Mouse (Mus musculus) neural tube, embryonic 15.5 days (tissue): ENCODE measurements around the gene Limk1. TPM values are rescaled to one million over a fixed set of nuclear protein-coding genes. Genes with fewer than 3 reads are reported as not detected.

Experiments
- ATAC-seq: fragments of 200-750 bp; cut with Nextera tagmentation; 2 replicates; pipeline ENCODE4 v1.8.0; 2017; ENCODE audit warnings: mild to moderate bottlenecking, moderate TSS enrichment, moderate library complexity; ENCODE audit not compliant: low FRiP score
- H3K27ac ChIP-seq: fragments of 300-500 bp; sonication (generic); replicated peaks from 2 replicates; pipeline ENCODE4 v1.5.1; 2015; ENCODE audit warnings: mild to moderate bottlenecking, inconsistent platforms
- H3K27me3 ChIP-seq: fragments of 300-500 bp; sonication (generic); replicated peaks from 2 replicates; pipeline ENCODE4 v1.6.1; 2015; ENCODE audit warnings: inconsistent platforms
- H3K36me3 ChIP-seq: fragments of 300-500 bp; sonication (generic); 2 replicates; pipeline ENCODE4 v1.6.1; 2015; ENCODE audit warnings: inconsistent platforms
- H3K4me1 ChIP-seq: fragments of 300-500 bp; sonication (generic); 2 replicates; pipeline ENCODE4 v1.6.1; 2015; ENCODE audit warnings: inconsistent platforms
- H3K4me2 ChIP-seq: fragments of 300-500 bp; sonication (generic); 2 replicates; pipeline ENCODE4 v1.6.1; 2015; ENCODE audit warnings: inconsistent platforms, mild to moderate bottlenecking, moderate library complexity
- H3K4me3 ChIP-seq: fragments of 300-500 bp; sonication (generic); replicated peaks from 2 replicates; pipeline ENCODE4 v1.5.1; 2015; ENCODE audit warnings: mild to moderate bottlenecking, inconsistent platforms
- H3K9ac ChIP-seq: fragments of 300-500 bp; sonication (generic); replicated peaks from 2 replicates; pipeline ENCODE4 v1.6.1; 2015; ENCODE audit warnings: mild to moderate bottlenecking, inconsistent platforms
- H3K9me3 ChIP-seq: fragments of 300-500 bp; sonication (generic); replicated peaks from 2 replicates; pipeline ENCODE4 v1.6.1; 2016; ENCODE audit warnings: inconsistent platforms
- WGBS: fragments of 180-500 bp; shearing (Covaris S2); methylation state at CpG from one replicate; pipeline ENCODE4 v1.1.7; 2015; ENCODE audit warnings: mixed read lengths; 5-methylcytosine and 5-hydroxymethylcytosine counted together
- polyA plus RNA-seq: library from polyadenylated mRNA; unstranded; fragments of >200 nt; fragmentation: Nextera tagmentation; extraction: Ambion mirVana; gene quantifications from 2 replicates; pipeline ENCODE4 v1.2.1, GENCODE M21; 2015

The Limk1 gene
- polyA plus RNA-seq, 1 experiment from 2014 or later: 27.1 TPM

DNA sequence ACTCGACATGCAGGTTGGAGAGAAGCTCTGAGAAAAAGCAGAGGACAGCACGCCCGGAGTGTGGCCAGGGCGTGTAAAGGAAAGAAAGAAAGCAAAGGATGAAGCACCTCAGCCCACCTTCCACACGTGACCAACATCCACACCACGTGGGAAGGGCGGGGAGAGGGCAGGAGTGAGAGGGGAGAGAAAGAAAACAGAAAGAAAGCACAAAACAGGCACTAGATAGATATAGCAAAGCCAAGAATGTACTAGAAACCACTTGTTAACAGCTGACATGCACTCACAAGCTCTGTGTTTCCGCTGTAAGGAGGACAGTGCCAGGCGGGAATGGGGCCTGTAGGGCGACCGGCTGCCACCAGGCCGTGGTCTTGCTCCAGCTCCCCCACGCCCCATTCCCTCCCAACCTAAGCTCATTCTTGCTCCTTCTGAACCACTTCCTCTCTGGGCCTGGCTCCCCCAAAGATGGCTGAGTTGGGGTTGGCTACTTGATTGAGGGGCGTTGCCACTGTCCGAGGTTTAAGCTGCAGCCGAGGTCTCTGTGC, 67.2 kb downstream of the Limk1 start:
- Histone ChIP-seq H3K4me2 (no peak overlapping the region), H3K27me3 (no peaks in the 10 kb centered on the region), H3K4me1 (peaks cover 3% of the 10 kb centered on the region; the same call in 1 of the 2 replicates), H3K9ac (no peak overlapping the region), H3K27ac (no peak overlapping the region), H3K9me3 (no peaks in the 10 kb centered on the region), H3K4me3 (no peak overlapping the region), H3K36me3 (peaks cover 88% of the 10 kb centered on the region)
- 95% methylated on average over 16 of the region's 16 CpGs for WGBS
- ATAC-seq: no peak

DNA sequence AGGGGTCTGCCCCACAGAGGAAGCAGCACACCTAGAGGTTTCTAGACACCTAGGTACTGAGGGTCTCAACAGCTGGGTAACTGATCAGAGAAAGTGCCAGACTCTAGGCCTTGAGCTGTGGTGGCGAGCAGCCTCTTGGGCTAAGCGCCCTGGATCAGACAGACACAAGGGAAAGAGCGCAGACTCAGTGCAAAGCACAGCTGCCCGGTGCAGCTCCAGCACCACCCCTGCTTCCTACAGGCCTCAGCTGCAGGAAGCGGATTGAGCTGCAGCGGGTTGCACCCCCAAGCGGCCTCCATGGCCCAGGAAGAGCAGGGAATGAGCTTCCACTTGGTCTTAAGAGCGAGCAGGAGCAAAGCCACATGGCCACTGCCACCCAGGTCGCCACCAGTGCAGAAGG, 67.9 kb downstream of the Limk1 start:
- Histone ChIP-seq H3K9me3 (no peaks in the 10 kb centered on the region), H3K36me3 (peaks cover 82% of the 10 kb centered on the region), H3K27me3 (no peaks in the 10 kb centered on the region), H3K4me2 (no peak overlapping the region), H3K4me3 (no peak overlapping the region), H3K27ac (no peak overlapping the region), H3K4me1 (peaks cover 3% of the 10 kb centered on the region; the same call in 1 of the 2 replicates), H3K9ac (no peak overlapping the region)
- 95% methylated on average over 9 of the region's 9 CpGs for WGBS
- no peak for ATAC-seq

GRCm38 (mm10) chr5:134617071-134617470, 71.3 kb downstream of the Limk1 start:
- H3K4me2 ChIP-seq: no peak overlapping the region
- H3K4me3 ChIP-seq: no peak overlapping the region
- no peaks in the 10 kb centered on the region; the same call in 1 of the 2 replicates for H3K4me1 ChIP-seq
- H3K9me3 ChIP-seq: no peaks in the 10 kb centered on the region
- no peak overlapping the region for H3K9ac ChIP-seq
- ATAC-seq: no peak
- no peak overlapping the region for H3K27ac ChIP-seq
- 61% methylated on average over 3 of the region's 3 CpGs for WGBS
- peaks cover 50% of the 10 kb centered on the region for H3K36me3 ChIP-seq
- H3K27me3 ChIP-seq: no peaks in the 10 kb centered on the region

DNA sequence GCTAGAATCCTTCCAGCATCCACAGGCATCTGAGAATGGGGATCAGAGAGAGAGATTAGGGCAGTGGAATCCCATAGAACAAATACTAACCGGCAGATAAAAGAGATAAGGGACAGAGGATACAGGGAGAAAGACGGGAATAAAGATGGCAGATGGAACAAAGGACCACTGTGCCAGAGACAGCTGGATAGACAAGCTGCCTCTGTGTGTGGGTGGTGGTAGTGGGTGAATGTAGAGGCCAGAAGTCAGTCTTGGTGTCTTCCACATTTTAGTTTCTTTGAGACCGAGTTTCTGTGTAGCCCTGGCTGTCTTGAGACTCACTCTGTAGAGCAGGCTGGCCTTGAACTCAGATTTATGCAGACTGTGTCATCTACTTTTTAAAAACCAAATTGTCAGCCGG, 72.6 kb downstream of the Limk1 start:
- 71% methylated on average over 4 of the region's 4 CpGs for WGBS
- Histone ChIP-seq H3K9me3 (no peaks in the 10 kb centered on the region), H3K27me3 (no peaks in the 10 kb centered on the region), H3K4me2 (no peak overlapping the region), H3K9ac (no peak overlapping the region), H3K27ac (no peak overlapping the region), H3K4me1 (no peaks in the 10 kb centered on the region), H3K36me3 (peaks cover 37% of the 10 kb centered on the region), H3K4me3 (no peak overlapping the region)
- ATAC-seq: no peak

DNA sequence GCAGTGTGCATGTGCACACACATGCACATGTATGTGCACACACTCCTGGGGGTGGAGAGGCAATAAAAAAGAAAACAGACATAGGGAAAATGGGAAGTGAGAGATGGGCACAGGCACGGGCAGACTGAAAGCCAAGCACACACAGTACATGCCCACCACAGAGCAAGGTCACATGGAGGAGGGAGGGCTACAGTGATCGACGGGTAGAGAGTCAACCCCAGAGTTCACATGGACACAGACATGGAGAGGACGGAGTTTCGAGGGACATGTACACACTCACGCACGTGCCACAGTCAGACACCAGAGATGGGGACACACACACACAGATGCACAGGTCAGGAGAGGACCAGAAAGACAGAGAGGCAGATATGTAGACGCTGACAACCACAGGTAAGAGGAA, 73.0 kb downstream of the Limk1 start:
- Histone ChIP-seq H3K27me3 (no peaks in the 10 kb centered on the region), H3K4me1 (no peaks in the 10 kb centered on the region), H3K9me3 (no peaks in the 10 kb centered on the region), H3K27ac (no peak overlapping the region), H3K9ac (no peak overlapping the region), H3K4me2 (no peak overlapping the region), H3K4me3 (no peak overlapping the region), H3K36me3 (peaks cover 33% of the 10 kb centered on the region)
- ATAC-seq: no peak
- 87% methylated on average over 8 of the region's 8 CpGs for WGBS

- no peak within 1 kb of the TSS for H3K9ac ChIP-seq
- no peaks in the 10 kb centered on the region for H3K9me3 ChIP-seq
- no peak within 1 kb of the TSS for H3K27ac ChIP-seq
- H3K27me3 ChIP-seq: no peaks in the 10 kb centered on the region
- WGBS: 87% methylated on average over 7 of the region's 7 CpGs
- H3K4me3 ChIP-seq: no peak within 1 kb of the TSS
- H3K4me2 ChIP-seq: no peak within 1 kb of the TSS
- ATAC-seq: no peak
- H3K4me1 ChIP-seq: no peaks in the 10 kb centered on the region
- peaks cover 27% of the 10 kb centered on the region for H3K36me3 ChIP-seq
These were observed 73.6 kb downstream of the Limk1 start, which contains the start of gene Lat2 for GRCm38 (mm10) chr5:134614802-134615201. Gene Lat2, minus strand, starts transcription at chr5:134615025.

- ATAC-seq: no peak
- no peaks in the 10 kb centered on the region for H3K9me3 ChIP-seq
- no peak overlapping the region for H3K4me3 ChIP-seq
- H3K4me1 ChIP-seq: no peaks in the 10 kb centered on the region
- no peak overlapping the region for H3K9ac ChIP-seq
- H3K36me3 ChIP-seq: peaks cover 22% of the 10 kb centered on the region
- no peak overlapping the region for H3K27ac ChIP-seq
- 94% methylated on average over 8 of the region's 8 CpGs for WGBS
- no peaks in the 10 kb centered on the region for H3K27me3 ChIP-seq
- H3K4me2 ChIP-seq: no peak overlapping the region
These were observed 74.1 kb downstream of the Limk1 start for GRCm38 (mm10) chr5:134614296-134614695.

DNA sequence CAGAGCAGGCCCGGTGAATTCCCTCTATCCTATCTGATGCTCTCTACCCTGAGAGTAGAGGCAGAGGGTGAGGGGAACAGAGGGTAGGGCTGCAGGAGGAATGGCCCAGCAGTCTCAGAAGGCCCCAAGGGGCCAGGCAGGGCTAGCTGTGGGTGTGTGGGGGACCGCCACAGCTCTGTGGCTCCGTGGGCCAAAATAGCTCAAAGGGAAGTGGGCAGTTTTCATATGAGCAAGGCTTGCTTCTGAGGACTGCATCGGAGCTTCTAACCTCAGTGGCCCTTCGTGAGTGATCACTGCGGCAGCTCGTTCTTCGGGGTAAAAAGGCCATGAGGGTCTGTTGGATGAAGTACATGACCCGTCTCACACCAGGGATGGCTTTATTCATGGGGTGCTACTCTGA, 74.7 kb downstream of the Limk1 start:
- Histone ChIP-seq H3K27me3 (no peaks in the 10 kb centered on the region), H3K9me3 (no peaks in the 10 kb centered on the region), H3K4me3 (no peak overlapping the region), H3K27ac (no peak overlapping the region), H3K36me3 (peaks cover 16% of the 10 kb centered on the region), H3K4me1 (no peaks in the 10 kb centered on the region), H3K4me2 (no peak overlapping the region), H3K9ac (no peak overlapping the region)
- 90% methylated on average over 9 of the region's 9 CpGs for WGBS
- ATAC-seq: no peak

GRCm38 (mm10) chr5:134611810-134612521, 76.4 kb downstream of the Limk1 start:
- ATAC-seq: no peak
- H3K4me3 ChIP-seq: no peak overlapping the region
- WGBS: 53% methylated on average over 8 of the region's 8 CpGs
- no peaks in the 10 kb centered on the region for H3K9me3 ChIP-seq
- H3K27me3 ChIP-seq: no peaks in the 10 kb centered on the region
- no peaks in the 10 kb centered on the region for H3K4me1 ChIP-seq
- no peak overlapping the region for H3K9ac ChIP-seq
- no peak overlapping the region for H3K27ac ChIP-seq
- H3K4me2 ChIP-seq: no peak overlapping the region
- no peaks in the 10 kb centered on the region; the same call in 1 of the 2 replicates for H3K36me3 ChIP-seq

GRCm38 (mm10) chr5:134609916-134610643, 78.3 kb downstream of the Limk1 start:
- H3K27me3 ChIP-seq: no peaks in the 10 kb centered on the region
- no peak overlapping the region for H3K9ac ChIP-seq
- WGBS: 82% methylated on average over 11 of the region's 12 CpGs
- H3K4me1 ChIP-seq: no peaks in the 10 kb centered on the region
- ATAC-seq: no peak
- H3K27ac ChIP-seq: no peak overlapping the region
- no peaks in the 10 kb centered on the region for H3K9me3 ChIP-seq
- no peaks in the 10 kb centered on the region for H3K36me3 ChIP-seq
- no peak overlapping the region for H3K4me3 ChIP-seq
- no peak overlapping the region for H3K4me2 ChIP-seq

- H3K4me3 ChIP-seq: no peak overlapping the region
- H3K36me3 ChIP-seq: no peaks in the 10 kb centered on the region
- no peaks in the 10 kb centered on the region for H3K4me1 ChIP-seq
- no peaks in the 10 kb centered on the region for H3K27me3 ChIP-seq
- 78% methylated on average over 5 of the region's 5 CpGs for WGBS
- H3K27ac ChIP-seq: no peak overlapping the region
- no peak overlapping the region for H3K4me2 ChIP-seq
- no peak overlapping the region for H3K9ac ChIP-seq
- no peak for ATAC-seq
- H3K9me3 ChIP-seq: no peaks in the 10 kb centered on the region
These were observed 81.3 kb downstream of the Limk1 start for GRCm38 (mm10) chr5:134607121-134607520.

DNA sequence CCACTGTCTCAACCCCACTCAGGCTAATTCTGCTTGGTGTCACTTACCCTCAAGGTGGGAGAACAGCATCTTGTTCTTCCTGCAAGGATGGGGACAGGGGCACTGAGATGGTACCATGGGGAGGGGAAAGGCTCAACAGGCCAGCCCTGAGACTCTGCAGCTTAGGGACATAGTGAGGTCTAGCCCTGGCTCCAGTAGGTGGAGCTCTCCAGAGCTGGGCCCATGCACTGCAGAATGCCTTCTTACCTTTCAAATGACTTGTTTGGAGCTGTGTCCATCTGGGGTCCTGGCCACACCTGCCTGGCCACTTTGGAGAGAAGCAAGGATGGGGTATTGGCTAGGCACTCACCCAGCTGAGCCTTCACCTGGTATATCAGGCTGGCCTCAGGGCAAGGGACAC, 82.1 kb downstream of the Limk1 start:
- ATAC-seq: no peak
- no peaks in the 10 kb centered on the region for H3K27me3 ChIP-seq

More for the DNA sequence above, 82.1 kb downstream of the Limk1 start:
- no peak overlapping the region for H3K27ac ChIP-seq
- no peak overlapping the region for H3K4me3 ChIP-seq
- H3K4me1 ChIP-seq: no peaks in the 10 kb centered on the region
- H3K9ac ChIP-seq: no peak overlapping the region
- H3K36me3 ChIP-seq: no peaks in the 10 kb centered on the region
- H3K9me3 ChIP-seq: no peaks in the 10 kb centered on the region
- no peak overlapping the region for H3K4me2 ChIP-seq
